Mouse (Mus musculus) embryonic facial prominence, embryonic 11.5 days (tissue): Measurements from ENCODE around the gene Rsph3b. TPM values are rescaled to one million over a fixed set of nuclear protein-coding genes. Genes with fewer than 3 reads are reported as not detected.

Source experiments
- ATAC-seq: fragments of 200-750 bp; cut with Nextera tagmentation; replicated peaks from 2 replicates; pipeline ENCODE4 v1.8.0; 2017; ENCODE audit warnings: low read depth; ENCODE audit not compliant: insufficient number of reproducible peaks, low FRiP score, low TSS enrichment
- DNase-seq: peaks from one replicate; pipeline ENCODE4 v3.0.0-alpha.2; 2015; ENCODE audit warnings: low spot score
- H3K27ac ChIP-seq: fragments of 300-500 bp; sonication (generic); replicated peaks from 2 replicates; pipeline ENCODE4 v1.5.1; 2014; ENCODE audit warnings: mild to moderate bottlenecking, low read depth, low read length, control low read depth
- H3K27me3 ChIP-seq: fragments of 300-500 bp; sonication (generic); 2 replicates; pipeline ENCODE4 v1.6.1; 2014; ENCODE audit warnings: mild to moderate bottlenecking, low read length, moderate library complexity, mixed read lengths; ENCODE audit not compliant: control insufficient read depth, insufficient read depth
- H3K36me3 ChIP-seq: fragments of 300-500 bp; sonication (generic); replicated peaks from 2 replicates; pipeline ENCODE4 v1.6.1; 2014; ENCODE audit warnings: low read depth, mild to moderate bottlenecking, low read length, moderate library complexity, mixed read lengths; ENCODE audit not compliant: control insufficient read depth, insufficient read depth
- H3K4me1 ChIP-seq: fragments of 300-500 bp; sonication (generic); 2 replicates; pipeline ENCODE4 v1.6.1; 2014; ENCODE audit warnings: low read length, mixed read lengths; ENCODE audit not compliant: control insufficient read depth, insufficient read depth
- H3K4me2 ChIP-seq: fragments of 300-500 bp; sonication (generic); 2 replicates; pipeline ENCODE4 v1.6.1; 2014; ENCODE audit warnings: low read depth, mild to moderate bottlenecking, control low read depth, low read length, moderate library complexity
- H3K4me3 ChIP-seq: fragments of 300-500 bp; sonication (generic); 2 replicates; pipeline ENCODE4 v1.5.1; 2014; ENCODE audit warnings: low read depth, low read length, control low read depth
- H3K9ac ChIP-seq: fragments of 300-500 bp; sonication (generic); replicated peaks from 2 replicates; pipeline ENCODE4 v1.6.1; 2014; ENCODE audit warnings: mild to moderate bottlenecking, control low read depth, low read length
- H3K9me3 ChIP-seq: fragments of 300-500 bp; sonication (generic); replicated peaks from 2 replicates; pipeline ENCODE4 v1.6.1; 2016; ENCODE audit warnings: mild to moderate bottlenecking, low read length, inconsistent platforms, mixed read lengths; ENCODE audit not compliant: control insufficient read depth
- WGBS: fragments of 180-500 bp; shearing (Covaris S2); extraction: QIAGEN DNeasy Blood & Tissue Kit; methylation state at CpG from one replicate; pipeline ENCODE4 v1.1.7; 2014; 5-methylcytosine and 5-hydroxymethylcytosine counted together
- polyA plus RNA-seq: library from polyadenylated mRNA; unstranded; fragments of >200 nt; fragmentation: Nextera tagmentation; extraction: Ambion mirVana; gene quantifications from 2 replicates; pipeline ENCODE4 v1.2.1, GENCODE M21; 2014

Gene Rsph3b
- polyA plus RNA-seq, 1 experiment from 2014 or later, result 36.7 TPM

GRCm38 (mm10) chr17:6896756-6897155, 51.7 kb downstream of the Rsph3b start:
- ATAC-seq, result no peak
- H3K9ac ChIP-seq, result no peak overlapping the region
- DNase-seq, result no peak

GRCm38 (mm10) chr17:6893332-6893731, 55.1 kb downstream of the Rsph3b start:
- 54% methylated on average over 10 of the region's 10 CpGs for WGBS

More at GRCm38 (mm10) chr17:6896756-6897155, 51.7 kb downstream of the Rsph3b start:
- Histone ChIP-seq H3K4me1 (no peaks in the 10 kb centered on the region), H3K4me3 (no peak overlapping the region), H3K36me3 (no peaks in the 10 kb centered on the region), H3K27ac (no peak overlapping the region), H3K4me2 (no peak overlapping the region), H3K9me3 (no peaks in the 10 kb centered on the region), H3K27me3 (no peaks in the 10 kb centered on the region)
- 67% methylated on average over 4 of the region's 4 CpGs for WGBS

GRCm38 (mm10) chr17:6891966-6892934, 56.2 kb downstream of the Rsph3b start:
- Histone ChIP-seq H3K4me2 (no peak overlapping the region), H3K36me3 (no peaks in the 10 kb centered on the region), H3K27ac (no peak overlapping the region), H3K9me3 (no peaks in the 10 kb centered on the region), H3K27me3 (no peaks in the 10 kb centered on the region), H3K4me3 (no peak overlapping the region), H3K4me1 (no peaks in the 10 kb centered on the region), H3K9ac (no peak overlapping the region)
- 76% methylated on average over 7 of the region's 7 CpGs for WGBS
- DNase-seq (no peak), ATAC-seq (no peak)

More at GRCm38 (mm10) chr17:6893332-6893731, 55.1 kb downstream of the Rsph3b start:
- H3K4me1 ChIP-seq, result no peaks in the 10 kb centered on the region
- H3K27me3 ChIP-seq, result no peaks in the 10 kb centered on the region
- no peak overlapping the region for H3K9ac ChIP-seq
- no peak overlapping the region for H3K27ac ChIP-seq
- no peak for DNase-seq
- ATAC-seq, result no peak; the same call in 1 of the 2 replicates
- H3K9me3 ChIP-seq, result no peaks in the 10 kb centered on the region
- no peak overlapping the region for H3K4me2 ChIP-seq
- H3K36me3 ChIP-seq, result no peaks in the 10 kb centered on the region
- no peak overlapping the region for H3K4me3 ChIP-seq

GRCm38 (mm10) chr17:6886445-6886844, 62.0 kb downstream of the Rsph3b start:
- H3K4me3 ChIP-seq, result no peak overlapping the region
- H3K4me1 ChIP-seq, result no peaks in the 10 kb centered on the region
- H3K27me3 ChIP-seq, result no peaks in the 10 kb centered on the region
- no peak overlapping the region for H3K4me2 ChIP-seq
- H3K27ac ChIP-seq, result no peak overlapping the region
- no peak for ATAC-seq
- no peaks in the 10 kb centered on the region for H3K36me3 ChIP-seq
- H3K9ac ChIP-seq, result no peak overlapping the region
- H3K9me3 ChIP-seq, result no peaks in the 10 kb centered on the region
- DNase-seq, result no peak
- WGBS, result 78% methylated on average over 1 of the region's 1 CpGs

GRCm38 (mm10) chr17:6884531-6884930, 64.0 kb downstream of the Rsph3b start:
- WGBS, result 82% methylated on average over 1 of the region's 1 CpGs

GRCm38 (mm10) chr17:6881306-6881705, 67.2 kb downstream of the Rsph3b start:
- no peaks in the 10 kb centered on the region for H3K4me1 ChIP-seq
- 91% methylated on average over 6 of the region's 6 CpGs for WGBS

More at GRCm38 (mm10) chr17:6884531-6884930, 64.0 kb downstream of the Rsph3b start:
- no peaks in the 10 kb centered on the region for H3K4me1 ChIP-seq
- no peak for DNase-seq
- no peak overlapping the region for H3K4me2 ChIP-seq
- H3K9me3 ChIP-seq, result no peaks in the 10 kb centered on the region
- no peak overlapping the region for H3K9ac ChIP-seq
- no peak overlapping the region for H3K27ac ChIP-seq
- H3K36me3 ChIP-seq, result no peaks in the 10 kb centered on the region
- H3K4me3 ChIP-seq, result no peak overlapping the region
- H3K27me3 ChIP-seq, result no peaks in the 10 kb centered on the region
- no peak for ATAC-seq

GRCm38 (mm10) chr17:6871421-6871820, 77.1 kb downstream of the Rsph3b start:
- Histone ChIP-seq H3K4me3 (no peak overlapping the region), H3K27me3 (no peaks in the 10 kb centered on the region), H3K27ac (no peak overlapping the region), H3K9me3 (no peaks in the 10 kb centered on the region), H3K36me3 (no peaks in the 10 kb centered on the region), H3K4me1 (no peaks in the 10 kb centered on the region), H3K4me2 (no peak overlapping the region), H3K9ac (no peak overlapping the region)
- ATAC-seq, result no peak
- 90% methylated on average over 2 of the region's 2 CpGs for WGBS
- DNase-seq, result no peak

More at GRCm38 (mm10) chr17:6881306-6881705, 67.2 kb downstream of the Rsph3b start:
- H3K36me3 ChIP-seq, result no peaks in the 10 kb centered on the region
- no peak for ATAC-seq
- no peaks in the 10 kb centered on the region for H3K9me3 ChIP-seq
- no peak for DNase-seq
- H3K9ac ChIP-seq, result no peak overlapping the region
- H3K4me3 ChIP-seq, result no peak overlapping the region
- no peaks in the 10 kb centered on the region for H3K27me3 ChIP-seq
- no peak overlapping the region for H3K4me2 ChIP-seq
- no peak overlapping the region for H3K27ac ChIP-seq

- no peaks in the 10 kb centered on the region for H3K4me1 ChIP-seq
- ATAC-seq (no peak), DNase-seq (no peak)
- H3K4me3 ChIP-seq, result no peak overlapping the region
- no peaks in the 10 kb centered on the region for H3K9me3 ChIP-seq
- no peaks in the 10 kb centered on the region for H3K36me3 ChIP-seq
- no peak overlapping the region for H3K9ac ChIP-seq
- H3K4me2 ChIP-seq, result no peak overlapping the region
- no peak overlapping the region for H3K27ac ChIP-seq
- no peaks in the 10 kb centered on the region for H3K27me3 ChIP-seq
Observed at GRCm38 (mm10) chr17:6868810-6869209, 79.7 kb downstream of the Rsph3b start.
